Mouse (Mus musculus) MEL (cell line): ENCODE results near the gene Dnajc21.
A peak's percentile ranks its signal among the peaks of the same experiment; 100 is the strongest.

Source experiments
- E2F4 ChIP-seq: IDR thresholded peaks from 2 replicates; pipeline ENCODE4 v1.6.1; 2011; ENCODE audit warnings: low read depth, low read length, improper control_type of control experiment, borderline replicate concordance
- NELFE ChIP-seq: IDR thresholded peaks from 2 replicates; pipeline ENCODE4 v1.6.1; 2011; ENCODE audit warnings: low read depth, low read length, improper control_type of control experiment
- POLR2AphosphoS5 ChIP-seq: IDR thresholded peaks from 2 replicates; pipeline ENCODE4 v1.6.1; 2012; ENCODE audit warnings: low read depth, borderline replicate concordance, mild to moderate bottlenecking, inconsistent platforms, low read length, moderate library complexity, mixed read lengths
- SMC3 ChIP-seq: IDR thresholded peaks from 2 replicates; pipeline ENCODE4 v1.6.1; 2011; ENCODE audit warnings: low read depth, low read length, improper control_type of control experiment
- TAL1 ChIP-seq: IDR thresholded peaks from 2 replicates; pipeline ENCODE4 v1.6.1; 2012; ENCODE audit warnings: mild to moderate bottlenecking, inconsistent platforms, low read length, moderate library complexity, mixed read lengths
- USF2 ChIP-seq, 2 experiments: IDR thresholded peaks; 2 replicates each; pipeline ENCODE4 v1.6.1; 2011 to 2012; ENCODE audit warnings: improper control_type of control experiment in 2 of 2, low read length in 2 of 2, borderline replicate concordance in 1 of 2, inconsistent platforms in 1 of 2, low read depth in 1 of 2, mild to moderate bottlenecking in 1 of 2; ENCODE audit not compliant: insufficient read depth in 1 of 2

DNA sequence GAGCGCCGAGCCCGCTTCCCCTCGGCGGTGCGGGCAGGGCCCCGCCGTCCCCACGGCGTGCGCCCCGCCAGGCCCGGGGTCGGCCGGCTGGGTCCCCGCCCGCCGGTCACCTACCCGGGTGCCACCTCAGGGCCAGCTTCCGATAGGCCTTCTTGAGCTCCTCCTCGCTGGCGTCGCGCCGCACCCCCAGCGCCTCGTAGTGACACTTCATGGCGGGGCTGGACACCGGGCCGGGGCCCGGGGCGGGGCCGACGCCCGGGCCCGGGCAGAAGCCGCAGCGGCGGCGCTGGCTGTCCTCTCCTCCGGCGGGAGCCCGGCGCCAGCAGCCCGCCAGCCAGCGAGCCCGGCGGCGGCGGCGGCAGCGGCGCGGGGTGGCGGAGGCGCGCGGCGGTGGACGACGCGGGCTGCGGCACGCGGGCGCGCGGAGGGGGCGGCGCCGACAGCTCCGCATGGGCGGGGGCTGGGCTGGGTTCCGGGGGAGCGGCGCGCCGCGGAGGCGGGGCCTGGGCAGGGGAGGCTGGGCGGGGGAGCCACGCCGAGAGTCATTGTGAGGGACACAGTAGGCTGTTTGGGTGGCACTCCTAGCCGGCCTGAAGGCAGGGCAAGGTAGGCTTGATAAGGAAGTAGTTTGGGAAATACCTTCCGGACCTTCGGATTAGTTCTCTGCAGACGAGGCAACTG lies at the start of gene Dnajc21:
- TF ChIP-seq E2F4 (no peak), POLR2AphosphoS5 (no peak), SMC3 (no peak), NELFE (peak; percentile 58), USF2 (IDR thresholded peaks at IDR 0.05; ENCODE audit: borderline replicate concordance in 1 of 2, insufficient read depth in 1 of 2, low read depth in 1 of 2, low read length in 2 of 2) (no peak), TAL1 (no peak)
